Mouse (Mus musculus) hindbrain, embryonic 12.5 days (tissue): ENCODE results near the gene Map7d1. TPM values are rescaled to one million over a fixed set of nuclear protein-coding genes. Genes with fewer than 3 reads are reported as not detected.

ENCODE experiments used
- ATAC-seq: fragments of 200-750 bp; cut with Nextera tagmentation; 2 replicates; pipeline ENCODE4 v1.8.0; 2017; ENCODE audit warnings: moderate TSS enrichment; ENCODE audit not compliant: low FRiP score
- H3K27ac ChIP-seq: fragments of 300-500 bp; sonication (generic); 2 replicates; pipeline ENCODE4 v1.5.1; 2016; ENCODE audit warnings: mild to moderate bottlenecking
- H3K27me3 ChIP-seq: fragments of 300-500 bp; sonication (generic); 2 replicates; pipeline ENCODE4 v1.6.1; 2016; ENCODE audit warnings: mild to moderate bottlenecking
- H3K36me3 ChIP-seq: fragments of 300-500 bp; sonication (generic); 2 replicates; pipeline ENCODE4 v1.6.1; 2016; ENCODE audit warnings: mild to moderate bottlenecking
- H3K4me1 ChIP-seq: fragments of 300-500 bp; sonication (generic); 2 replicates; pipeline ENCODE4 v1.6.1; 2016
- H3K4me2 ChIP-seq: fragments of 300-500 bp; sonication (generic); replicated peaks from 2 replicates; pipeline ENCODE4 v1.6.1; 2016; ENCODE audit warnings: mild to moderate bottlenecking
- H3K4me3 ChIP-seq: fragments of 300-500 bp; sonication (generic); 2 replicates; pipeline ENCODE4 v1.5.1; 2016; ENCODE audit warnings: mild to moderate bottlenecking
- H3K9ac ChIP-seq: fragments of 300-500 bp; sonication (generic); 2 replicates; pipeline ENCODE4 v1.6.1; 2016; ENCODE audit warnings: mild to moderate bottlenecking, moderate library complexity
- H3K9me3 ChIP-seq: fragments of 300-500 bp; sonication (generic); replicated peaks from 2 replicates; pipeline ENCODE4 v1.6.1; 2016; ENCODE audit warnings: mild to moderate bottlenecking
- WGBS: fragments of 180-500 bp; shearing (Covaris S2); methylation state at CpG from one replicate; pipeline ENCODE4 v1.1.7; 2016; 5-methylcytosine and 5-hydroxymethylcytosine counted together
- polyA plus RNA-seq: library from polyadenylated mRNA; unstranded; fragments of >200 nt; fragmentation: Nextera tagmentation; extraction: Ambion mirVana; gene quantifications from 2 replicates; pipeline ENCODE4 v1.2.1, GENCODE M21; 2016

The Map7d1 gene
- polyA plus RNA-seq, 1 experiment from 2014 or later, result 143 TPM

DNA sequence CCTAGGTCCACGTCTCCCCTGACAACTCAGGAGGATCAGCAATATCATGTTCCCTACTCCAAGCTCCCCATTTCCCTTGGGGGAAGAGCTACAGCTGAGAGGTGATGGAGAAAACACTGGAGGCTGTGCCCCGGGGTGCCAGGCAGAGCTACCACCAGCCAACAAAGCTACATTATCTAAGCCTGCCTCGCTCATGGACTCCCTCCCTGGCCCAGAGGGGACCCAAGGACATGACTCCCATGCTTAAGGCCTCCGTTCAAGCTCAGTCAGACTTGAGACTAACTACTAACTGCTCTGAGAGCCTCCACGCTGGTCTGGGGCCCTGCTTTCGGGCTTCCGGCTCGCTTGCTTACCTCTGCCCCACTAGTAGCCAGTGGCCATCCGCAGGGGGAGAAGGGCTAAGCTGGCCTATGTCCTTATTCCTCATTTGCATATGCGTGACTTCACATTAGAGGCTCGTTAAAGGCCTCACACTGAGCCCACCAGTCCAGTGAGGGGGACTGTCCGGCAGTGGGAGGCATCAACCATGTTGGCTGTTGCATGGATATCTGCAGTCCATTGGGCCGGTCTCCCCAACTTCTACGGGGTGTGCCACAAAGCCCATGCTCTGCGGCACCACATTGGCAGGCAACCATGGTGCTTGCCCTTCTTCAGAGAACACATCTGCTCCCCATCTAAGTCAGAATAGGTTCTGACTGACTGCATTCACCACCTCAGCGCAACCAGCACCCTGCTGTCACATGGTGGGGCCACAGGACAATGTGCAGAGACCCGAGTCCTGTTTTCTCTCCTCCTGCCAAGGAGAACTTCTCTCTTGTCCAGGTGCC, 3.5 kb downstream of the Map7d1 start:
- no peak for ATAC-seq
- WGBS, result 74% methylated on average over 17 of the region's 17 CpGs
- peaks cover 9% of the 10 kb centered on the region; the same call in 1 of the 2 replicates for H3K36me3 ChIP-seq
- H3K9me3 ChIP-seq, result no peaks in the 10 kb centered on the region
- no peak overlapping the region for H3K4me3 ChIP-seq
- H3K4me1 ChIP-seq, result peaks cover 78% of the 10 kb centered on the region
- H3K27ac ChIP-seq, result no peak overlapping the region
- no peaks in the 10 kb centered on the region for H3K27me3 ChIP-seq
- H3K9ac ChIP-seq, result 0 out of 2 replicates have a peak overlapping the region, but pooled peaks have one; percentile 32
- H3K4me2 ChIP-seq, result peak overlapping the region; percentile 30

DNA sequence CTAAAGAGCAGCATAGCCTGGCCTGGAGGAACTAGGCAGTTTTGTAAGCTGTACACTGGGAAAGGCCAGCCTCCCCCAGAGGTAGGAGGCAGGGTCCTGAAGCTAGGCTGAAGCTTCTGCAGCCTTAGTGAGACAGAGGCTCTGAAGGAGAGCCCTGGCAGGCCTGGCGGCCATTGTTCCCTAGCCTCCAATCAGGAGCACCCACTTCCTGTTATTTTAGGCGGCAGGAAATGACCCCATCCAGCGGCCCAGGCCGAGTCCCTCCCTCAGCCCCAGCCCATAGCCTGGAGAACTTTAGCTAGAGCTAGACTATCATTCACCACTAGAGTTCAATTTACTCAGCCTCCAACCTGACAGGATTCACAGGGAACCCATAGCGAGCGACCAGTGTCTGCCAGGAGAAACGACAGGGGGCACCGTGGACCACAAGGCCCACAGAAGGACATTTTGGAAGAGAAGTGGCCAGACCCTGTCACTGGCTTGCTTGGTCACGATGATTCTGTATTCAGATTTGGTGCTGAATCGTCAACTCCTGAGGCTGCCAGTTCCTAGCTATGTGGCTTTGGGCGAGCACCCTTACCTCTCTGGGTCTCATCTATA, 4.4 kb downstream of the Map7d1 start:
- no peak for ATAC-seq
- H3K27me3 ChIP-seq, result no peaks in the 10 kb centered on the region
- 63% methylated on average over 11 of the region's 11 CpGs for WGBS
- no peak overlapping the region for H3K4me3 ChIP-seq
- peak overlapping the region; percentile 17 for H3K4me2 ChIP-seq
- peak overlapping the region; percentile 45 for H3K9ac ChIP-seq
- H3K9me3 ChIP-seq, result no peaks in the 10 kb centered on the region
- H3K4me1 ChIP-seq, result peaks cover 72% of the 10 kb centered on the region
- peak overlapping the region; percentile 26; the same call in 1 of the 2 replicates for H3K27ac ChIP-seq
- H3K36me3 ChIP-seq, result peaks cover 13% of the 10 kb centered on the region; the same call in 1 of the 2 replicates

DNA sequence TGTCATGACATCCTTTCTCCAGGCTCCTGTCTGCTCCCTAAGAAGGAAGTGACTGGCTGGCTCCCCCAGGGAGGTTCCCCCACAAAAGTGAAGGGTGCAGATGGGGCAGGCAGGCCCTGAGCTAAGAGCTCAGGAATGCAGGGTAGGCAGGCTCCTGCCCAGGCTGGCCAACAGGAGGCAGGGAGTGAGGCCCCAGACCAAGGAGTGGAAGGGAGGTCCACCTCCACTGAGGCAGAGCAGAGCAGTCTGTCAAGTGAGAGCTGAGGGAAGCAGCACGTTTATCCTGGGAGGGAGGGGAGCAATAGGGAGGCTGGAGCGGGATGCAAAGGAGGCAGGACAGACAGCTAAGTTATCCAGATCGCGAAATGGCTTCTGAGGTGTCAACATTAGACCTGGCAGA, 5.5 kb downstream of the Map7d1 start:
- H3K4me3 ChIP-seq, result no peak overlapping the region
- H3K27me3 ChIP-seq, result no peaks in the 10 kb centered on the region
- H3K4me2 ChIP-seq, result no peak overlapping the region
- no peaks in the 10 kb centered on the region for H3K9me3 ChIP-seq
- no peak for ATAC-seq
- WGBS, result 51% methylated on average over 4 of the region's 4 CpGs
- no peak overlapping the region for H3K27ac ChIP-seq
- H3K4me1 ChIP-seq, result peaks cover 72% of the 10 kb centered on the region
- H3K36me3 ChIP-seq, result peaks cover 18% of the 10 kb centered on the region; the same call in 1 of the 2 replicates
- peak overlapping the region; percentile 45; the same call in 1 of the 2 replicates for H3K9ac ChIP-seq

DNA sequence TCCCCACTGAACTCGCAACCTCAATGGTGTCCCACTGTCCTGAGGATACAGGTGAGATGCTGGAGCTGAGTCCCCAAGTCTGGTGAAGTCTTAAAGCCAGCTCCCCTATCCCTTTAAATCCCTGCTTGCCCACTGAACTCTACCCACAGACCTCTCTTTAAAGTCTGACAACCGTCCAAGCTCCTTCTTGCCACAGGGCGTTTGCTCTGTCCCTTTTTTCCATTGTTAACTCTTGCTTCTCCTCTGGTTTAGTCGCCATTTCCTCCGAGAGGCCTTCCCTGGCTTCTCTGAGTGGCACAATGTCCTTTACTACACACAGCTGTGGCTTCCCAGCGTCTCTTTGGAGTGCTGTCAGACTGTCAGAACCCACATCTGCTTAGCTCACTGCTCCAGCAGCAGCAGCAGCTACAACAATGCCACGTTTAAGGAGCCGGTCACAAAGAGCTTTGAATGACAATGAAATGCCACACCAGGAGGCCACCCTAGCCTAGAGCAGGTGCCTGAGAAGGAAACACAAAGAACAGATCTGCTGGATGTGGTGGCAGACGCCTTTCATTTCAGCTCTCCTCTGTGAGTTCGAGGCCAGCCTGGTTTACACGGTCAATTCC, 7.8 kb downstream of the Map7d1 start:
- H3K27ac ChIP-seq, result peak overlapping the region; percentile 78
- peaks cover 18% of the 10 kb centered on the region; the same call in 1 of the 2 replicates for H3K36me3 ChIP-seq
- H3K4me3 ChIP-seq, result no peak overlapping the region
- no peak overlapping the region; the same call in 1 of the 2 replicates for H3K4me2 ChIP-seq
- no peak for ATAC-seq
- no peaks in the 10 kb centered on the region for H3K9me3 ChIP-seq
- H3K4me1 ChIP-seq, result peaks cover 56% of the 10 kb centered on the region
- 0 out of 2 replicates have a peak overlapping the region, but pooled peaks have one; percentile 1 for H3K9ac ChIP-seq
- WGBS, result 12% methylated on average over 11 of the region's 11 CpGs
- no peaks in the 10 kb centered on the region for H3K27me3 ChIP-seq

DNA sequence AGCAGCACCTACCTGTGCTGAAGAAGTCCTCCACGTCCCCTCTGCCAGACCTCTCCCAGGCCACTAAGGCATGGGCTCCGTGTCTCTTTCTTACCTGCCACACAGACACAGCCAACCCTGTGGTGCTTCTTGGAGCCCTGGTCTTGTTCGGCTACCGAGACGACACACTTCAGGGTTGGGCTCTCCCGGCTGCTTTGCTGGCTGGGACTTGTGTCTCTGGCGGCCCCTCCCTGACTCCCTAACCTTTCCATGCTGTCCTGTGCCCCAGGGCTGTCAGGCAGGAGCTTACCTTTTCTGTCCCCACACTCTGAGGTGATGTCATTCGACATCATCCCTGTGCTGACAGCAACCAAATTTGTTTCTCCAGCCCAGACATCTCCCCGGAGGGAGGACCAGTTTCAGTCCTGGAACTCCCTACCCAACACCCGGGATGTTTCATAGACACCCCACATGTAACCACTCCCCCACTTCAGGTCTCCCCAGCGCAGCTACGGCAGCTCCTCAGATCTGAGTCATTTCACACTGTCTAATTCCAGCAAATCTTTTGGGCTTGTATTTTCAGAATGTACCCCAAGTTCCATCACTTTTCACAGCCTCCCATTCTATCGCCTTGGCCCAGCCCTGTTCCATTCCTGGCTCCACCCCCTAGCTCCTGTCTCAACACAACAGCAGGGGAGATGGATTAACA, 9.8 kb downstream of the Map7d1 start:
- ATAC-seq, result no peak
- Histone ChIP-seq H3K9ac (no peak overlapping the region), H3K4me1 (peaks cover 36% of the 10 kb centered on the region), H3K9me3 (no peaks in the 10 kb centered on the region), H3K4me2 (no peak overlapping the region), H3K27me3 (no peaks in the 10 kb centered on the region), H3K36me3 (peaks cover 23% of the 10 kb centered on the region), H3K27ac (no peak overlapping the region), H3K4me3 (no peak overlapping the region)
- whole genome bisulfite sequencing, result 86% methylated on average over 13 of the region's 13 CpGs

DNA sequence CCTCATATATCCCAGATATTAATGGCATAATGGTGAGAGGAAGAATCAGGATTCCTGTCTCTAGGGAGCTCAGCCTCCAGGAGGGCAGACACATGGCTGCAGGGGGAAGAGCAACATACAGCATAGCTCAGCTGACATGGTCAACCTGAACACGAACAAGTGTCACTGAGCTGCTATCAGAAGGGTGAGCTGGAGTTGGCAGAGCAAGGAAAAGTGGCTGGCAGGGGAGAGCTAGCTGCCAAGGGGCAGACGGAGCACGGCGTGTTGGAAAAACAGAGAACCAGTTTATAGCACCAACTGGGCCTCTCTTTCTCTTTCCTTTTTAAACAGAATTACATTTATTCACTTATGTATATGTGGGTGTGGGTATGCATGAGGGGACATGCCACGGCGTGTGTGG, 13.6 kb downstream of the Map7d1 start:
- H3K27me3 ChIP-seq, result no peaks in the 10 kb centered on the region
- WGBS, result 93% methylated on average over 6 of the region's 6 CpGs
- no peak overlapping the region for H3K27ac ChIP-seq
- no peaks in the 10 kb centered on the region for H3K9me3 ChIP-seq
- peaks cover 10% of the 10 kb centered on the region for H3K4me1 ChIP-seq
- H3K9ac ChIP-seq, result no peak overlapping the region
- peaks cover 54% of the 10 kb centered on the region for H3K36me3 ChIP-seq
- no peak for ATAC-seq
- no peak overlapping the region for H3K4me3 ChIP-seq
- no peak overlapping the region for H3K4me2 ChIP-seq

DNA sequence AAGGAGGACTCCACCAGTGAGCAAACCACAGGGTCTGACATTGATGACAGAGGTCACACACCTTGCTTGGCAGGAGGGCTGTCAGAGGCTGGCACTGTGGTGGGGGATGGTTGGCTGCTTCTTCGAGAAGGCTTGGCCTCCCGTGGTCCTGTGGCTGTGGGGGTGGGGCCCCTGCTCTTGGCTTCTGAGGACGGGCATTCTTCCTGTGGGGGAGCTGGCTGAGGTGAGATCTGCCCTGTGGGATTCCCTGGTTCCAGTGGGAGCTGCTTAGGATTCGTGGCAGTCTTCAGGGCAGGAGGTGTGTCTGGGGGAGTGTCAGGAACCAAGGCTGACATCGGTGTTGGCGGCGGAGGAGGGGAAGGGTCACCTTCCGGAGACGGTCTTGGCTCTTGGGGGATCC, 14.2 kb downstream of the Map7d1 start:
- Histone ChIP-seq H3K4me2 (no peak overlapping the region), H3K9me3 (no peaks in the 10 kb centered on the region), H3K36me3 (peaks cover 57% of the 10 kb centered on the region), H3K27ac (no peak overlapping the region), H3K9ac (no peak overlapping the region), H3K4me1 (peaks cover 10% of the 10 kb centered on the region), H3K27me3 (no peaks in the 10 kb centered on the region), H3K4me3 (no peak overlapping the region)
- 42% methylated on average over 9 of the region's 9 CpGs for WGBS
- ATAC-seq, result no peak

DNA sequence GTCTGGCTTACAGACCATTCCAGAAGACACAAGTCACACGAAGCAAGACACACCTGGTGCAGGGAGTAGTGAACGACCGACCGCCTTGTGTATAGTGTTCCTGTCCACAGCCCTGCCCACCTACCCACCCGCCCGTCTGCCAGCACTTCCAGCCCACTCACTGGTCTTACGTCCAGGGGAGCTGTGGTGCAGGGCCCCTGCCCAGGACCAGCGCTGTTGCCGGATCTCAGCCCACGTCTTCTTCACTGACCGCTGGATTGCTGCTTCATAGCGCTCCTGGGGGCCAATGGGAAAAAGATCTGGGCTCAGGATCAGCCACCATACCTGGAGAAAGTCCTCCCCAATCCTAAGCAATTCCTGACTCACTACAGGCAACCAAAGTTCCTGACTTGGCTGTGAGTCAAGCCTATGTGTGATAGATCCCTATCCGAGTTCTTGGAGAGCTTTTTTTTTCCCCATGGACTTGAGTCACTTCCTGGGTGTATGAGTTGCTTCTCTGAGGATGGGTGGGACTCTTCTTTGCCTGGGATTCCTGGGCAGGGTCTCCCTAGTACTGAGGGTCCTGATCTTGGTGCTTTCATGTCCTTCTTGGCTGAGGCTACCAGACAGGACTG, 16.2 kb downstream of the Map7d1 start:
- peaks cover 7% of the 10 kb centered on the region; the same call in 1 of the 2 replicates for H3K4me1 ChIP-seq
- H3K27ac ChIP-seq, result no peak overlapping the region
- H3K36me3 ChIP-seq, result peaks cover 71% of the 10 kb centered on the region
- H3K4me2 ChIP-seq, result no peak overlapping the region
- H3K4me3 ChIP-seq, result no peak overlapping the region
- H3K27me3 ChIP-seq, result no peaks in the 10 kb centered on the region
- no peaks in the 10 kb centered on the region for H3K9me3 ChIP-seq
- ATAC-seq, result no peak
- H3K9ac ChIP-seq, result no peak overlapping the region
- WGBS, result 91% methylated on average over 13 of the region's 13 CpGs

DNA sequence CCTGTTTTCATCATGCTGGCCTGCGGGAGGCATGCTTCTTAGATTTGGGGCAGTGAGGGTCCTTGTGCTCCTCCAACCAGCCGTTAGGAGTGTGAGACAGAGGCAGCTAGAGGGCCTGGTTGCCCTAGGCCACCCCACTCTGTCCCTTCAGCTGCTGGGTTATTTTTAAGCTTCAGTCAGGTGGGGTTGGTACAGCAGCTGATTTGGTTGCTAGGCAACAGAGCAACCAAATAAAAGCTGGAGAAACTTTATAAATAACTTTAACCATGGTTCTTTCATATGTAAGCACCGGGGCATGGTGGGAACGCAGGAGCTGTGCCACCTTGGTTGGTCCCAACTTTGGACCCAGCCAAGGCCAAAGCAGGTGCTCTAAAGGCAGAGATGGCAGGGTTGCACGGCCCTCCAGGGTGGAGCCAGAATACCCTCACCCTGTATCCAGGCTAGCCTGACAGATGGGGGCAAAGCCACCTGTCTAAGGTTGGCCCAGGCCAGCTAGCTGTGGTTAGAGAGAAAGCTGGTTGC, 18.4 kb downstream of the Map7d1 start:
- Histone ChIP-seq H3K4me2 (no peak overlapping the region), H3K9ac (no peak overlapping the region), H3K27me3 (no peaks in the 10 kb centered on the region), H3K9me3 (no peaks in the 10 kb centered on the region), H3K4me1 (peaks cover 7% of the 10 kb centered on the region; the same call in 1 of the 2 replicates), H3K27ac (no peak overlapping the region), H3K36me3 (peaks cover 93% of the 10 kb centered on the region), H3K4me3 (no peak overlapping the region)
- WGBS, result 67% methylated on average over 5 of the region's 5 CpGs
- 0 out of 2 replicates have a peak, but pooled peaks have one; percentile 5 for ATAC-seq

DNA sequence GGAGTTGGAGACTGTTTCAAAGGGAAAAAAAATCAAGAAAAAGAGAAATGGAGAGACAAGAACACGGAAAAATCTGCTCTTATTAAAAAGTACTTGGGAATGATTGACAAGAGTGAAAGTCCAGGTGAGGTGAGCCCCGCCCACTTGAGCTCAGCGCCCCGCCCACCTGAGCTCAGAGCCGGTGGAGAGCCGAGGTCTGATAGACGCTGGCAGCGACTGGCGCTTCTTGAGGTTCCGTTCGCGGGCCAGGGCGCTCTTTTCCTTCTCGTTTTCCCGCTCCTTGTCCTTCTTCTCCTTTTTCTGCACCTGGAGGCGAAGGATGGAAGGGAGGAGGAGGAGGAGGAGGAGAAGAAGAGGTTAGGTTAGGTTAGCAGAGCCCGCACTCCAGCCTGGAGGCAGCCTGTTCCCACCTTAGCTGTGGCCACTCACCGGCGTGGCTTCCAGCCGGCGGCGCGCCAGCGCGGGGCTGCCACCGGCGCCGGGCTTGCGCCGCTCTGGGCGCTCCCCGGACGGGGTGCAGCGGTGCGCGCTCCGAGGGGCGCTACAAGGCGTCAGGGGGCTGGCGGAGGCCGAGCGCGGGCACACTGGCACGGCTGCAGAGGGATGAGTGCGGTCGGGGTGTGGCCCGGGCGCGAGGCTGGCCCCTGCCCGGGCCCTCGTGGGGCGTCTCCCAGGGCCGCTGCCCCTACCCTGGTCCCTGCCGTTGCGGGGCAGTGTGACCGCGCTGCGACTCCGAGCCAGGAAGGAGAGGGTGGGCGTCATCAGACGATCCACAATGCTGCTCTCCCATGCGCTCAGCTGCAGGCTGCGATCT, 19.5 kb downstream of the Map7d1 start:
- Histone ChIP-seq H3K9ac (no peak overlapping the region), H3K36me3 (peaks cover 99% of the 10 kb centered on the region), H3K4me2 (no peak overlapping the region), H3K4me3 (no peak overlapping the region), H3K27ac (no peak overlapping the region), H3K4me1 (peaks cover 7% of the 10 kb centered on the region; the same call in 1 of the 2 replicates), H3K27me3 (no peaks in the 10 kb centered on the region), H3K9me3 (no peaks in the 10 kb centered on the region)
- ATAC-seq, result no peak
- 50% methylated on average over 58 of the region's 63 CpGs for WGBS

DNA sequence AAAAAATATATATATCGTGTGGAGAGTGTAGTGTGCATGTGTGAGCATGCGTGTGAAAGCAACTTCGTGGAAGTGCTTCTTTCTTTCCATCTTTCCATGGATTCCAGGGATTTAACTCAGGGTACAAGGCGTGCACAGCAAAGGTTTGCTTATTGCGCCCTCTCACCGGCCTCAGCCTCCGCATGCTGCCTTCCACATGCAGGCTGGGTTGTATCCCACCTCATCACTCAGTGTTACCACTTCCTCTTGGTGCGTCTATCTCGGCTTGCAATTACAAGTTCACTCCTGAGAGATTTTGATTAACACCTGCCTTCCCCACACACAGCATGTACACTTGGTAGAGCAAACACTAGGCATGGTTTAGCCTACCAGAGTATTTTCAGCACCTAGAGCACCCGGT, 21.0 kb downstream of the Map7d1 start:
- ATAC-seq, result no peak

More for the DNA sequence above, 21.0 kb downstream of the Map7d1 start:
- Histone ChIP-seq H3K4me1 (peaks cover 7% of the 10 kb centered on the region; the same call in 1 of the 2 replicates), H3K9me3 (no peaks in the 10 kb centered on the region), H3K9ac (no peak overlapping the region), H3K4me3 (no peak overlapping the region), H3K36me3 (peaks cover 99% of the 10 kb centered on the region), H3K4me2 (no peak overlapping the region), H3K27ac (no peak overlapping the region), H3K27me3 (no peaks in the 10 kb centered on the region)
- WGBS, result 92% methylated on average over 10 of the region's 10 CpGs
